Mouse (Mus musculus) C2C12 (cell line): ENCODE measurements around the gene Fam155a.

Experiments
- CTCF ChIP-seq: IDR thresholded peaks from one replicate; pipeline ENCODE4 v1.5.1; 2011; ENCODE audit not compliant: control insufficient read depth, insufficient read depth, insufficient read length
- MAX ChIP-seq: IDR thresholded peaks from one replicate; pipeline ENCODE4 v1.6.1; 2011; ENCODE audit warnings: mild to moderate bottlenecking, control low read depth

- TF ChIP-seq CTCF (no peak), MAX (no peak)
Measured at GRCm38 (mm10) chr8:9770261-9770998, 531 bp downstream of the Fam155a start.
